Mouse (Mus musculus) bone marrow macrophage, adult 2 months (primary cell): ENCODE data around the gene Pld1.

Source experiments
- CTCF ChIP-seq: IDR thresholded peaks from 2 replicates; pipeline ENCODE4 v1.5.1; 2012; ENCODE audit warnings: low read depth, mild to moderate bottlenecking, low read length, moderate library complexity
- POLR2A ChIP-seq: IDR thresholded peaks from 2 replicates; pipeline ENCODE4 v1.6.1; 2012; ENCODE audit warnings: mild to moderate bottlenecking, low read depth, low read length, borderline replicate concordance

- TF ChIP-seq POLR2A: no peak
- no peak for TF ChIP-seq CTCF
These were observed 74.9 kb downstream of the Pld1 start for GRCm38 (mm10) chr3:28013441-28013840.
